Mouse (Mus musculus) layer of hippocampus, adult 11-12 months (tissue): Measurements from ENCODE around the gene Ccr6.

Source experiments
- DNase-seq: peaks from one replicate; pipeline ENCODE4 v3.0.0; 2022; ENCODE audit warnings: low spot score

Gene Ccr6

DNA sequence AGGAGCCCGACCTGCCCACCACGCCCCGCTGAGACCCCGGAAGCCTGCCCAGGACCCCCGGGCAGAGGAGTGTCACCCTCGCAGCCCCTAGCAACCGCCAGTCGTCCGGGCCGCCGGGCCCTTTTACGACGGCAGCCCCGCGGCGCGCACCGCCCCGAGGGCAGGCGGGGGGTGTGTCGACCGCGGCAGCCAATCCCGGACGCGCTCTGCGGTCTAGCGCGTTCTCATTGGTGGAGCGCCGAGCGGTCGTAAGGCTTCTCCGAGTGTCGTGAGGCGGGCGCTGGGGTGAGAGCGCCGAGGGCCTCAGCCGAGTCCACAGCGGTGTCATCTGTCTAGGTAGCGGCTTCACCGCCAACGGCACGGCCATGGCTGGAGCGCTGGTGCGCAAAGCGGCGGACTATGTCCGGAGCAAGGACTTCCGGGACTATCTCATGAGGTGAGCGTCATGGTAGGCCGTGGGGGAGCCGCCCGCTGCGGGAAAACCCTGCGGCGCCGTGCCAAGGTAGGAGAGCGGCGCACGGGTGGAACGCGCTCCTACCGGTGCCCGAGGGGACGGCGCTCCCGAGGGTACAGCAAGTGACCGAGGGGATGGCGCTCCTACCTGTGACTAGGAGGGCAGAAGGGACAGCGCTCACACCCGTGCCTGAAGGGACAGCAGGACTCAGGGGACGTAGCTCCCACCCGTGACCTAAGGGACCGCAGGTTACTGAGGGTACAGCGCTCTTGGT lies 47.8 kb downstream of the Ccr6 start:
- DNase-seq = peak; percentile 96

DNA sequence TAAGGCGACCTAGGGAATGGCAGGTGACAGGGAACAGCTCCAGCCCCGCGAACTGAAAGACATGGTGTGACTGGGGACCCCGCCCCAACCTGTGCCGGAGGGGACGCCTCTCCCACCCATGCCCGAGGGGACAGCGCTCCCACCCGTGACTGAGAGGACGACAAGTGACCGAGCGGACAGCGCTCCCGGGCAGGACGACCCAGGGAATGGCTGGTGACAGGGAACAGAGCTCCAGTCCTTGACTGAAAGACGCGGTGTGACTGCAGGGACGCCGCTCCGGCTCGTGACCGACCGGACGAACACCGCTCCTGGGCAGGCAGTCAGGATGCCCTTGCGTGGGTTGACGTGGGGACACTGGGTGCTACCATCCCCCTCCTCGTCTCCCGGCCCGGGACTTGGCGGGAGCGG lies 48.4 kb downstream of the Ccr6 start:
- peak; percentile 21 for DNase-seq

DNA sequence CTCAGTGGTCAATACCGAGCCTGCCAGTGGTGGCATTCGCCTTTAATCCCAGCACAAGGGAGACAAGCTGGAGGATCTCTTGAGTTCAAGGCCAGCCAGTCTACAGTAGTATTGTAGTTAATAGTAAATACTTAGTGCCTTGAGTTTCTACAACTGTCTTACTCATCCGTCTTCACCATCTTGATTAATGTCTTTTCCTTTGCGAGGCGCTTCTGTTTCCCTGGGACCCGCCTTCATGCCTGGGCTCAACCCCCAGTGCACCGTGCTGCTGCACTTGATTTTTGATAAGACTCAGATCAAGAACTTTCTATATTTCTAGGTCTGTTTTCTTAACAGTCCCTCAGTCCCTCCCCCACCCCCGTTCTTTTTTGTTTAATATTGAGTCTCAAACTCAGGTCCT lies 49.2 kb downstream of the Ccr6 start:
- DNase-seq = no peak

DNA sequence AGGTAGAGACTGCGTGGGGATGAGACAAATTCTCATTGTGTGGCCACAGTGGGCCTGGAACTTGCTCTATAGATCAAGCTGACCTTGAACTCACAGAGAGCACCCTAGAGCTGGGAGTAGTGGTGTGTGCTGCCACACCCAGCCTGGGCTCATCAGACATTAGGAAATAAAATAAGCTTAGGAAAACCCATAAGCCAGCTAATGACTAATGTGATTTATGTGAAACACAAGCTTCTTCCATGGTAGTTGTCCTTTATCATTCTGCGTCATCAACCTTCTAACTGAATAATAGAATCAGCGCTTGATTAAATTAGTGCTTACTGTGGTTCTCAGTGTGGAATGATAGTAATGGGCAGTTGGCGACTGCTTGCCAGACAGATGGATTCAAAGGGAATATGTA lies 51.1 kb downstream of the Ccr6 start:
- DNase-seq = no peak

DNA sequence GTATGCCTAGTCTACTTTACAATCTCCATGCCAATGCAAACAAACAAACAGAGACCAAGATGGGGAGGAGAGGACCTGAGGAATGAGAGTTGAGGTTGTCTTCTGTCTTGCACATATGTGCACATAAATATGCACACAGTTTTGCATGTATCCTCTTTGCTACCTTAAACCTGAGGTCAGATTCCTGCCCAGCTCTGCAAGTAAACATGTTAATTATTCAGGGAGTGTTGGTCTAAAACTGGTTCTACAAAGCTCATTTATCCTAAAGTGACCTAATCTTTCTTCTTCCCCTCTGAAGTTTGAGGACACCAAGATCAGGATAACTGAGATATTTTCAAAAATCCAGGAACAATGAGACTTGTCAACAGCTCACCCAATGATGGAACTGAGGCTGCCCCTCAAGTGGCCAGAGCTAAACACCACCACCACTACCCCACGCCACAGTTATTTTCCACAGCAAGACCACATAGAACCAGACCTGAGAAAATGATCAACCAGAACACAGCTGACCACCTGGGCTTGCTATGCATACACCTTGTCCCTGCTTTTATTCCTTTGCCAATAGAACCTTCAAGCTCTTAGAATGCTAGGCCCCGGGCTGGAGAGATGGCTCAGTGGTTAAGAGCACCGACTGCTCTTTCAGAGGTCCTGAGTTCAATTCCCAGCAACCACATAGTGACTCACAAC lies 54.3 kb downstream of the Ccr6 start:
- no peak for DNase-seq

DNA sequence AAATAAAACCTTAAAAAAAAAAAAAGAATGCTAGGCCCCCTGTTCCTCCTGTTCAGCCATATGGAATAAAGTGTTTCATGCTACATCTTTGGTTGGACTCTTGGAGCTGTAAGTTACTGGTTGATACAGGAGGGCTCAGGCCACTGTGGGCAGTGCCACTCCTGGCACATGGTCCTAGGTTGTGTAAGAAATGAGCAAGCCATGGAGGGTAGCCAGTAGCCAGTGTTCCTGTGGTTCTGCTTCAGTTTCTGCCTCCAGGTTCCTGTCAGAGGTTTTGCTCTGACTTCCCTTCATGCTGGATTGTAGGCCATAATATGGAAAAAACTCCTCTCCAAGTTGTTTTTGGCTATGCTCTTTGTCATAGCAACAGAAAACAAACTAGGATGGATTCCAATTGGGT lies 54.9 kb downstream of the Ccr6 start:
- no peak for DNase-seq

DNA sequence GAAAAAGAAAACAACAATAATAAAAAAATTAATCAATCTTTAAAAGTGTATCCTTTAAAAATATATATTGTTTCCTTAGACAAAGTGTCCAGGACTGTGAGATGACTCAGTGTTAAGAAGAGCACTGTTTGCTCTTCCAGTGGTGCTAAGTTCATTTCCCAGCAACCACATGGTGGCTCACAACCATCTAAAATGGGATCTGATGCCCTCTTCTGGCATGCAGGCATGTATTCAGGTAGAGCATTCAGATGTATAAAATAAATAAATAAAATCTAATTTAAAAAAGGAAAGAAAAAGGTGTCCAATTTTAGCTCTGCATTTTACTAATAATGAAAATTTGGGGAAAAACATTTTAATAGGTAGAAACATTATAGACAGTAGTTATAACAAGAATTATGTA lies 60.0 kb downstream of the Ccr6 start:
- DNase-seq = no peak

DNA sequence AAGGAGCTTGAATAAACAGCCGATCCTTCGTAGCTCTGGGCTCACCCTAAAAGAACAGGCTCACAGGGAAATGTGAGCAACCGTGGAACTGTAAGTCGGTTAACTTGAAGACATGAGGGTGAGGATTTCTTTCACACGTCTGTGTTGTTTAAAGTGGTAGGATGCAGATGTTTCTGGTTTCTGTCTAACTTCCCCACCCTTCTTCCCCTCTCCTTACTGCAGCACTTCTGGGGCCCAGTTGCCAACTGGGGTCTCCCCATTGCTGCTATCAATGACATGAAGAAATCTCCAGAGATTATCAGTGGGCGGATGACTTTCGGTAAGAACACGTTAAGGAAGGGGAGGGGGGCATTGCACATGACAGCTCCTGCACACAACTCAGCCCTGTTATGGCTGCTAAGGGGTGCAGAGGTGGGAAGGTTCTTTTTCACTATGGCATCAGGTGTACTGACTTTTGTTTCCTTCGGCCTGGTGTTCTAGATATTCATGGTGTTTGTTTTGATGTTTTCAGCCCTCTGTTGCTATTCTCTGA lies 60.5 kb downstream of the Ccr6 start:
- no peak for DNase-seq

DNA sequence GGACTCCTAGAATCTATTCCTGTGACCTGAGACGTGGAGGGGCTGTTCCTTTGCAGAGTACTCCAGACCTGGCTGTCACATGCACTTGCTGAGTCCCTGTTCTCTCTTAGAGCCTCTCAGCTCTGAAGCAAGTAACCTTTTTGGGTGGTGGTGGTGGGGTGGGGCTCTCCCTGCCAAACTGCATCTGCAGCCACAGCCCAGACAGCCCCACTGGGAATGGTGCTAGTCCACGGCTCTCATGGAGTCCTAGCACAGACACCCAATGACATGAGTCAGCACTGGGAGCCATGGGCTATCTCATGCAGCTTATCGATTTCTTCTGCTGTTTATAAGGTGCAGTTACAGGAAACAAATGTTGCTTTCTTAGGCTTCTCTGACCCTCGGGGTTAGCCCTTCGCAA lies 61.9 kb downstream of the Ccr6 start:
- DNase-seq = no peak

DNA sequence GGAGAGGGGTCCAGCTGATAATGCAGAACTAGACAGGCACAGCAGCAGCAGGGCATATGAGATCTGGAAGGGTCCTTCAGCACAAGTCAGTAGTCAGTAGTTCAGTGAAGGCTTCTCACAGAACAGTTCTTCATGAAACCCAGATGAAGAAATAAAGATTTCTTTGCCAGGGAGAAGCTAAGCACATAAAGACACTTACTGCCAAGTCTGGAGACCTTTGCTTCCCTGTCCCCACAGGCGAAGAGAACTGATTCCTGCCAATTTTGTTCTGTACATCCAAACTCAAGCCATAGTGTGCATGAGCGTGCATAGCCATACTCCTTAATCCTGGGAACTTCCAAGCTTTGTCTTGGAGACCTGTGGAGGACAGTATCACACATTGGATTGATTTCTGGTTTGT lies 62.4 kb downstream of the Ccr6 start:
- DNase-seq = no peak

DNA sequence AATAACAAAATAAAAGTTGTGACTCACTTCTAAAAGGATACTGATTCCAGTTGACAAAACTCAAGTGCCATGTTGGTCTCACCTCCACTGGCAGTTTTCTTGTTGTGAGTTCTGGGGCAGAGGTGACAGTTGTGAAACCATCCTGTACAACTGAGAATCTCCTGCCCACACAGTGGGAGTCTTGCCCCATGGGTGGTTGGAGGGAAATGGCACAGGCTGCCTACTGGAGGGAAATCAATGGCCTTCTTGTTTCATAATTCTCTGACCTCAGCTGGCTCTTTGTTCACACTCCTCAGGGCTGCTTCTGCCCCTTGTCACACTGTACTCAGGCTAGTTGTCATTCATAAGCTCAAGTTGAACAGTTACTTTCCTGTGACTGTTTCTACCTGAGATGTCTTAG lies 63.7 kb downstream of the Ccr6 start:
- DNase-seq = peak; percentile 44

DNA sequence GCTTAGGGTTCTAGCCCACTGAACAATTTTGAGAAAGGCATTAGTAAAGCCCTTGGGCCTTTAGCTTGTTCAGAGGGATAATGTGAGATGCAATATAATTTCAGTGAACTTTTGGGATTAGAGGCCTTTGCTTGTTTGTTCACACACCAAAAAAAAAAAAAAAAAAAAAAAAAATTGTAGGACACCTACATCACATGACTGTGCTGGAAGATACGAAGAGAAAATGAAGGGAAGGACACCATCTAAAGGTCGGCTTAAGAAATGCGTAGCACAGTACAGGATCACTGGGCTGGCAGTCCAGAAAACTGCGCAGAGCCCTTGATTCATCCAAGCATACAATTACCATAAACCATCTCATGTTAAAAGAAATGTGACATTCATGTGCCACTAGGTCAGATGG lies 65.7 kb downstream of the Ccr6 start:
- DNase-seq = no peak

DNA sequence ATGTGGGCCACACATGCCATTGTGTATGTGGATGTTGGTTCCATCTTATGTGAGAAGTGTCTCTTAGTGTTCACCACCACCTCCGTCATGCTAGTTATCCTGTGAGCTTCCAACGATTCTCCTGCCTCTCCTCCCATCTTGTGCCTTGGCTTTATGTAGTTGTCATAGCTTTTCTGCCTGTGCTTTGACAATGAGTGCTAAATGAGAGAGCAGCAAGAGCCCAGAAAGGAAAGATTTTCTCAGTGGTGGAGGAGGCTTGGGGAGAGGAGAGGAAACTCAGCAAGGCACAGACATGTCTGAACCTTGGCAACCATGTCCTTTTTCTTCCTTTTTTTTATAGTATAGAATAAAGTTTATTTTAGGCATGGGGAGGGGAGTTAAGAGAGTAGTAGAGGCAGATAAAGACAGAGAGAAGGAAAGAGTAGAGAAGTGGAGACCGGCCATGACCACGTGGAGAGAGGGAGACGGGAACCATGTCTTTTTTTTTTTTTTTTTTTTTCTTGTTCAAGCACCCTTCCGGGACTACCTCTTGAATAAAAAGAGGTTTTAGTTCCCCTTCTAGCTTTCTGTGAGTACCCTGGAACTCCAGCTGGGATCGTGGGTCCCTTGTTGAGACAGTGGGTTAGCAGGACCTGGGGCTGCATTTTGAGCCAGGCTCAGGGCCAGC lies 67.1 kb downstream of the Ccr6 start:
- DNase-seq = no peak

DNA sequence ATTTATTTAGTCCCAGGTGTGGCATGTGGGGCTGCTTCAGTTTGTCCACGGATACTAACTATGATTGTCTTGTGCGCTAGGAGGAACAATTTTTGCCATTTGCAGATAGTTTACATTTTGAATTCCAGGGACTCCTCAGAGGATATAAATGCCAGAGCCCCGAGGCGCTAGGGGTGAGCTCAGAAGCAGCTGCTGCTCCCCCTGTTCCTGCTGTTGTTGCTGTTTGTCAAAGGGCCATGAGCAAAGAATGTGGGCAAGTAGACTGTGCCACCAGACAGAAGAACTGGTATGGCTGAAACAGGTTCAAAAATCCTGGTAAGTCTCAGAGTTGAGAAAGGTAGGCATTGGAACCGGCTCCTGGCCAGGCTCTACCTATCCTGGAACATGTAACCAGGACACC lies 67.8 kb downstream of the Ccr6 start:
- DNase-seq = no peak

DNA sequence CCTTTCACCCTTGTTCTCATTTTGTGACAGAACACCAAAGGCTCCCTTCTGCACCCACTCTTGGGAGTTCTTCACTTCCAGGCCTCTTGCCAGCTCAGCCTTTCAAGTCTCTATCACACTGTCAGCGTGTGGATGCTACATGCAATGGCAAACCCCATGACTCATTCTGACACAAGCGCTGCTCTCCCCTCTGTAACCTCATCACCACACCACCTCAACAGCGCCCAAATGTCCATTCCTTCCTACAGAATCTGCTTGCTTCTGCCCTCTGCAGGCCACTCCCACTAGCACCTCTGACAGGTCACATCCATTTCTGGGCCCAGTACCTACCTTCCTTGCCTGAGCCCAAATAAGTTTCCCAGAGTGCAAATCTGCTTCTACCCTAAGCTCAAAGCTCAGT lies 70.0 kb downstream of the Ccr6 start:
- DNase-seq = peak; percentile 27
